Mouse (Mus musculus) heart, postnatal 36 days (tissue): ENCODE results near the gene Slc38a9. TPM values are rescaled to one million over a fixed set of nuclear protein-coding genes. Genes with fewer than 3 reads are reported as not detected.
A peak's percentile ranks its signal among the peaks of the same experiment; 100 is the strongest.

ENCODE experiments used
- DNase-seq, 2 experiments: peaks; one replicate each; pipeline ENCODE4 v3.0.0; 2021 to 2022
- intact Hi-C: fragments of 180-260 bp; cut with DNase I; formaldehyde crosslinking; loops from one replicate; pipeline ENCODE4 v1.15.1; 2025
- total RNA-seq, 2 experiments: library from RNA; stranded (reverse); gene quantifications; 2 replicates each; pipeline ENCODE4 v1.2.3; 2021

The Slc38a9 gene
- total RNA-seq = 10 to 100 TPM in 1 of 2 experiments, 1 to 10 TPM in 1; 9.8 to 12.1 TPM

- intact Hi-C loops = no loop called here
- peak; percentile 87 for DNase-seq
Measured at GRCm38 (mm10) chr13:112660574-112661381, at the start of gene Slc38a9. TSS of gene Slc38a9 (plus strand) at chr13:112660751.

- no peak for DNase-seq
- intact Hi-C loops = no loop called here
Measured at GRCm38 (mm10) chr13:112621592-112621991, 39.0 kb upstream of the Slc38a9 start.

- DNase-seq = no peak
- intact Hi-C loops = no loop called here
Measured at GRCm38 (mm10) chr13:112623656-112624055, 36.9 kb upstream of the Slc38a9 start.

- intact Hi-C loops = no loop called here
- DNase-seq = no peak
Measured at GRCm38 (mm10) chr13:112624622-112625021, 35.9 kb upstream of the Slc38a9 start.

GRCm38 (mm10) chr13:112625566-112625965, 35.0 kb upstream of the Slc38a9 start:
- no peak for DNase-seq
- intact Hi-C loops = no loop called here

GRCm38 (mm10) chr13:112635174-112635837, 25.2 kb upstream of the Slc38a9 start:
- intact Hi-C loops = no loop called here
- DNase-seq = no peak

GRCm38 (mm10) chr13:112636498-112636897, 24.1 kb upstream of the Slc38a9 start:
- no peak for DNase-seq
- intact Hi-C loops = no loop called here

- peak in 1 of 2 experiments; percentile 22 for DNase-seq
- intact Hi-C loops = no loop called here
Measured at GRCm38 (mm10) chr13:112639111-112639510, 21.4 kb upstream of the Slc38a9 start.

- no peak for DNase-seq
- intact Hi-C loops = no loop called here
Measured at GRCm38 (mm10) chr13:112642897-112643296, 17.7 kb upstream of the Slc38a9 start.

- intact Hi-C loops = no loop called here
- no peak for DNase-seq
Measured at GRCm38 (mm10) chr13:112644996-112645395, 15.6 kb upstream of the Slc38a9 start.

GRCm38 (mm10) chr13:112645529-112646186, 14.9 kb upstream of the Slc38a9 start:
- intact Hi-C loops = no loop called here
- DNase-seq = no peak

GRCm38 (mm10) chr13:112651183-112651582, 9.4 kb upstream of the Slc38a9 start:
- intact Hi-C loops = no loop called here
- DNase-seq = no peak

GRCm38 (mm10) chr13:112652205-112652604, 8.3 kb upstream of the Slc38a9 start, which contains the start of gene Ddx4:
TSS of gene Ddx4 (minus strand) at chr13:112652475.
- intact Hi-C loops = no loop called here

GRCm38 (mm10) chr13:112659986-112660573, 471 bp upstream of the Slc38a9 start:
- DNase-seq = no peak
- intact Hi-C loops = no loop called here

More at GRCm38 (mm10) chr13:112652205-112652604, 8.3 kb upstream of the Slc38a9 start, which contains the start of gene Ddx4:
- no peak for DNase-seq

- DNase-seq = no peak
- intact Hi-C loops = no loop called here
Measured at GRCm38 (mm10) chr13:112661687-112662086, 1.1 kb downstream of the Slc38a9 start.

GRCm38 (mm10) chr13:112666433-112667024, 6.0 kb downstream of the Slc38a9 start:
- intact Hi-C loops = no loop called here
- DNase-seq = no peak

- DNase-seq = no peak
- intact Hi-C loops = no loop called here
Measured at GRCm38 (mm10) chr13:112667215-112667614, 6.7 kb downstream of the Slc38a9 start.

- intact Hi-C loops = loop anchor here (5.0 kb wide), 3 partner anchors 81 to 256 kb away; partner anchors contain the start of genes Dhx29 and Mtrex
- DNase-seq = no peak
Measured at GRCm38 (mm10) chr13:112671708-112672107, 11.2 kb downstream of the Slc38a9 start.

GRCm38 (mm10) chr13:112672797-112673196, 12.2 kb downstream of the Slc38a9 start:
- intact Hi-C loops = loop anchor here (5.0 kb wide), 3 partner anchors 80 to 255 kb away; partner anchors contain the start of genes Dhx29 and Mtrex
- no peak for DNase-seq

- intact Hi-C loops = loop anchor here (1.0 to 5.0 kb wide), 6 partner anchors 78 to 362 kb away; partner anchors contain the start of genes Dhx29 and Mtrex
Measured at GRCm38 (mm10) chr13:112673899-112674447, 13.4 kb downstream of the Slc38a9 start.

More at GRCm38 (mm10) chr13:112673899-112674447, 13.4 kb downstream of the Slc38a9 start:
- peak; percentile 61 to 73 for DNase-seq
